Mouse (Mus musculus): ENCODE data around the gene Kndc1. TPM values are rescaled to one million over a fixed set of nuclear protein-coding genes. Genes with fewer than 3 reads are reported as not detected.

The Kndc1 gene
- polyA plus RNA-seq, 1 experiment from 2014 or later: 0.03 TPM

DNA sequence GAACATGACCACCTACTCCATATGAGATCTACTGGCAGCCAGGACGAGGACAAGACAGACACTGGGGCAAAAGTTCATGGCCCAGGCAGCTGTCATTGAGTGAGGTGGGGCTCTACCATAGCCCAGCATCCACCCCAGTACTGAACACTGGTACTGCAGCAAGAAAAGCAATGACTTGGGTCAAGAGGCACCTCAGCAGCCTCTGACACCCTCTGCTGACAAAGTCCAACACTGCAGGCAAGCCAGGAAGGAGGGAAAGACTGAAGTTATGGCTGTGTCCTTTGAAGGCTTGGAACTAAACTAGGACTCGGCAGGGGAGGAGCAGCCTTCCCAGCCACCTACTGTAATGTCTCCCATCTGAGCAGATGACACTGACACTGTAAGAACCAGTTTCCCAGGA, 30.2 kb upstream of the Kndc1 start:
- WGBS (ENCODE audit: insufficient replicate concordance): 35% methylated on average over 2 of the region's 2 CpGs

DNA sequence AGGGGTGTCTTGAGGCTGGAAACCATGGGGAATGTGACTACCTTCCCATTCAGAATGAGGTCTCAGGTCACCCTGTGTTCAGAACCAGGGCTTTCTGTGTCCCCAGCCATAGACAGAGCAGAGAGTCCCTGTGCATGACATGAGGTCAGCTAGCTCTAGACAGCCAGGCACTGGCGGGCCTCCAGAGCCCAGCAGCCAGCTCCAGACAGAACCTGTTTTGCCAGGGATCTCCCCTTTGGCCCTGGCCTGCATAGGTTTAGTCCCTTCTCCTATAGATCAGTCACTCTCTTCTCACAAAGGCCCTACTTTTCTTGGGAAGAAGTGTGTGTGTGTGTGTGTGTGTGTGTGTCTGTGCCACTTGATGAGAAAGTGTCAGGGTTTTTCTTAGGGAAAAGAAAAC, 29.6 kb upstream of the Kndc1 start:
- H3K9me3 ChIP-seq (replicated peaks; ENCODE audit: control insufficient read depth, low read length): no peaks in the 10 kb centered on the region
- no peak overlapping the region for H3K4me2 ChIP-seq
- no peak overlapping the region for H3K9ac ChIP-seq (ENCODE audit: low read depth, low read length)
- H3K4me1 ChIP-seq (ENCODE audit: control insufficient read depth, insufficient read depth, low read length): no peaks in the 10 kb centered on the region
- 52% methylated on average over 1 of the region's 1 CpGs for WGBS (ENCODE audit: insufficient replicate concordance)
- H3K4me3 ChIP-seq (ENCODE audit: low read depth, low read length): no peak overlapping the region
- no peaks in the 10 kb centered on the region for H3K36me3 ChIP-seq (ENCODE audit: control insufficient read depth, insufficient read depth, low read length)
- no peaks in the 10 kb centered on the region for H3K27me3 ChIP-seq (ENCODE audit: control insufficient read depth, insufficient read depth, low read length)
- no peak overlapping the region for H3K27ac ChIP-seq (ENCODE audit: low read depth, low read length)
- no peak for ATAC-seq (replicated peaks; ENCODE audit: insufficient number of reproducible peaks, low FRiP score, low TSS enrichment)

More for the DNA sequence above, 30.2 kb upstream of the Kndc1 start:
- Histone ChIP-seq H3K27ac (ENCODE audit: low read depth, low read length) (no peak overlapping the region), H3K4me1 (ENCODE audit: control insufficient read depth, insufficient read depth, low read length) (no peaks in the 10 kb centered on the region), H3K4me3 (ENCODE audit: low read depth, low read length) (no peak overlapping the region), H3K36me3 (ENCODE audit: control insufficient read depth, insufficient read depth, low read length) (no peaks in the 10 kb centered on the region), H3K27me3 (ENCODE audit: control insufficient read depth, insufficient read depth, low read length) (no peaks in the 10 kb centered on the region), H3K4me2 (no peak overlapping the region), H3K9ac (ENCODE audit: low read depth, low read length) (no peak overlapping the region), H3K9me3 (replicated peaks; ENCODE audit: control insufficient read depth, low read length) (no peaks in the 10 kb centered on the region)
- no peak for ATAC-seq (replicated peaks; ENCODE audit: insufficient number of reproducible peaks, low FRiP score, low TSS enrichment)

DNA sequence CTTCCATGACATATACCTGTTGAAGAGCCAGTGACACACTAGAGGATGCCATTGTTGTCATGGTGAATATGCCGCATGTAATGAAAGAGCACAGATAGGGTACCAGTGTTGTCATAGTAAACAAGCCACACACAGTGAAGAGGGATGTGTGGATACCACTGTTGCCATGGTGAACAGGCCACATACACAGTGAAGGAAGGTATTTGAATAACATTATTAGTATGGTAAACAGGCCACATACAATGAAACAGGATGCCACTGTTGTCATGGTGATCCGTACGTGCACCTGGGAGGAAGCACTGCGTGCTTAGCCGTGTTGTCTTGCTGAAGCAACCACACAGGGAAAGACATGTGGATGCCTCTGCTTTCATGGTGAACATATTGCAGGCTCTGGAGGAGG, 23.5 kb upstream of the Kndc1 start:
- Histone ChIP-seq H3K4me1 (ENCODE audit: control insufficient read depth, insufficient read depth, low read length) (no peaks in the 10 kb centered on the region), H3K9ac (ENCODE audit: low read depth, low read length) (no peak overlapping the region), H3K4me2 (no peak overlapping the region), H3K27ac (ENCODE audit: low read depth, low read length) (no peak overlapping the region), H3K27me3 (ENCODE audit: control insufficient read depth, insufficient read depth, low read length) (no peaks in the 10 kb centered on the region), H3K9me3 (replicated peaks; ENCODE audit: control insufficient read depth, low read length) (no peaks in the 10 kb centered on the region), H3K4me3 (ENCODE audit: low read depth, low read length) (no peak overlapping the region), H3K36me3 (ENCODE audit: control insufficient read depth, insufficient read depth, low read length) (no peaks in the 10 kb centered on the region)
- 86% methylated on average over 5 of the region's 5 CpGs for WGBS (ENCODE audit: insufficient replicate concordance)
- ATAC-seq (replicated peaks; ENCODE audit: insufficient number of reproducible peaks, low FRiP score, low TSS enrichment): no peak

DNA sequence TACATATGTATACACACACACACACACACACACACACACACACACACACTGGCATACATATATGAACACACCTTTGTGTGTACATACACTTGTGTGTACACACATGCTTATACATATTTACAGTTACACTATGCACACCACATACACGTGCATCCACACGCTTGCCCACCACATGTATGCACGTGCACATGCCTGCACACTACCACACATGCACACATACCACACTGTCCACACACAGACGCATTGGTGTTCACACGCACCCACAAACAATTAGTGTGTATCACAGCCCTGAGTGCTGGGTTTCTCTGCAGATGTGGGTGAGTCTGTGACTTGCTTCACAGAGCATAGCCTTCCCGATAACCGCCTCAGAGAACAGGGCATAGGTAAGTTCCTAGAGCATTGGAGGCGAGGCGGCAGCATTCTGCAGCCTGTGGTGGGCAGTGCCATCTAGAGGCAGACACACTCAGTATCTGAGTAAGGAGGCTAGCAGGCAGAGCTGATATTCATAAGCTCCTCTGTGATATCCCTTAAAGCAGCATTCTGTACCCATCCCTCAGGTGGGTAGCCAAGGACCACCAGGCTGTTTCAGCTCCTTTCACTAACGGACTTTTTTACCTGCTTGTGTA, 17.2 kb upstream of the Kndc1 start:
- H3K27me3 ChIP-seq (ENCODE audit: control insufficient read depth, insufficient read depth, low read length): peaks cover 2% of the 10 kb centered on the region; the same call in 1 of the 2 replicates
- ATAC-seq (replicated peaks; ENCODE audit: insufficient number of reproducible peaks, low FRiP score, low TSS enrichment): no peak
- H3K27ac ChIP-seq (ENCODE audit: low read depth, low read length): no peak overlapping the region
- H3K36me3 ChIP-seq (ENCODE audit: control insufficient read depth, insufficient read depth, low read length): no peaks in the 10 kb centered on the region
- H3K4me3 ChIP-seq (ENCODE audit: low read depth, low read length): no peak overlapping the region
- no peak overlapping the region for H3K9ac ChIP-seq (ENCODE audit: low read depth, low read length)
- no peaks in the 10 kb centered on the region for H3K9me3 ChIP-seq (replicated peaks; ENCODE audit: control insufficient read depth, low read length)
- no peaks in the 10 kb centered on the region for H3K4me1 ChIP-seq (ENCODE audit: control insufficient read depth, insufficient read depth, low read length)
- WGBS (ENCODE audit: insufficient replicate concordance): 65% methylated on average over 10 of the region's 10 CpGs
- H3K4me2 ChIP-seq: no peak overlapping the region

DNA sequence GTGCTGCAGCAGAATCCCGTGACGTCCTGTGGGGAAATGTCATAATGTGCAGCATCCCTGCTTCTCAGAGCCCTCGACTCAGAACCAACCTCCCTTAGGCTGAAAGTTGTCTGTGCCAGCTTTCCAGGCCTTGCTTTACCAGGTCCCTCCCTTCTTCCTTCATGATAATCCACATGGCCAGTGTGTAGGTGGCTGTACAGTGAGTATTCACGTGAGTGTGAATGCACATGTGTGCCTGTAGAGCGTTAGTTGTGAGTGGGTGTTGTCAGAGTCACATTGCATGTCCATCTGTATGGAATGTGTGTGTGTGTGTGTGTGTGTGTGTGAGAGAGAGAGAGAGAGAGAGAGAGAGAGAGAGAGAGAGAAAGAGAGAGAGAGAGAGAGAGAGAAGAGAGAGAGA, 16.4 kb upstream of the Kndc1 start:
- 80% methylated on average over 5 of the region's 5 CpGs for WGBS (ENCODE audit: insufficient replicate concordance)
- no peaks in the 10 kb centered on the region for H3K9me3 ChIP-seq (replicated peaks; ENCODE audit: control insufficient read depth, low read length)
- no peak overlapping the region for H3K9ac ChIP-seq (ENCODE audit: low read depth, low read length)
- H3K4me2 ChIP-seq: no peak overlapping the region
- no peak overlapping the region for H3K4me3 ChIP-seq (ENCODE audit: low read depth, low read length)
- no peak for ATAC-seq (replicated peaks; ENCODE audit: insufficient number of reproducible peaks, low FRiP score, low TSS enrichment)
- H3K4me1 ChIP-seq (ENCODE audit: control insufficient read depth, insufficient read depth, low read length): no peaks in the 10 kb centered on the region
- peaks cover 2% of the 10 kb centered on the region; the same call in 1 of the 2 replicates for H3K27me3 ChIP-seq (ENCODE audit: control insufficient read depth, insufficient read depth, low read length)
- H3K36me3 ChIP-seq (ENCODE audit: control insufficient read depth, insufficient read depth, low read length): no peaks in the 10 kb centered on the region
- H3K27ac ChIP-seq (ENCODE audit: low read depth, low read length): no peak overlapping the region

DNA sequence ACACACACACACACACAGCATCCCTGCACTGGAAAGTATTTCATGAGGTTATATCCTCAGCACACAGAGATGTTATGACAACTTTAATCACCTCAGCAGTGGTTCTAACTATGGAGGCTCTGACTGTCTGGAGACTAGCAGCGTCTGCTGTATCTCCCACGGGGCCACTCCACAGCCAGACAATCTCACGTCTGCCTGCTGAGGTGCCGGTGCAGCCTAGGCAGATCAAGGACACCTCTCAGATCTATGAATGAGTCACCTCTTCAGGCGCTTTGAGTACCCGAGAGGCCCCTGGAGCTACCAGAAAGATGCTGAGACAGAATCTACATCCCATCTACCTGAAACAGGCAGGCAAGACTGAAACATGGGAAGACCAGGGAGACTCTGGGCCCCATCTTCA, 15.9 kb upstream of the Kndc1 start:
- Histone ChIP-seq H3K9ac (ENCODE audit: low read depth, low read length) (no peak overlapping the region), H3K9me3 (replicated peaks; ENCODE audit: control insufficient read depth, low read length) (no peaks in the 10 kb centered on the region), H3K4me2 (no peak overlapping the region), H3K4me3 (ENCODE audit: low read depth, low read length) (no peak overlapping the region), H3K4me1 (ENCODE audit: control insufficient read depth, insufficient read depth, low read length) (no peaks in the 10 kb centered on the region), H3K36me3 (ENCODE audit: control insufficient read depth, insufficient read depth, low read length) (no peaks in the 10 kb centered on the region), H3K27me3 (ENCODE audit: control insufficient read depth, insufficient read depth, low read length) (peaks cover 2% of the 10 kb centered on the region; the same call in 1 of the 2 replicates), H3K27ac (ENCODE audit: low read depth, low read length) (no peak overlapping the region)
- ATAC-seq (replicated peaks; ENCODE audit: insufficient number of reproducible peaks, low FRiP score, low TSS enrichment): no peak
- WGBS (ENCODE audit: insufficient replicate concordance): 38% methylated on average over 6 of the region's 6 CpGs

DNA sequence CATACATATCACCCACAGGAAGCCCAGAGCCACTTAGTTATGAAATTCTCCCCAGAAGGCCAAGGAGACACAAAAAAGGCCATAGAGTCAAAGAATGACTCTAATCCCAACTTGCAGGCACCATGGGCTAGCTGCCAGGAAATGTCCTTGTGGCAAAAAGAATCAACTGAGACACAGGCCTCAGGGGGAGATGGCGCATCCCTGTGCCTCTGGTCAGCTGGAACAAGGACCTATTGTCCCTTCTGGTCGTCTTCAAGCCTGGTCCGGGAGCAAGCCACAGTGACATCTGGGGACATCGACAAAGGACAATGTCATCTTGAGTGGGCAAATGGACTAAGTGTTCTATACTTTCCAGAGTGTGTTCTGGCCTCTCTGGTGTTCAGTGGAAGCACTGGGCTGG, 11.0 kb upstream of the Kndc1 start:
- Histone ChIP-seq H3K4me1 (ENCODE audit: control insufficient read depth, insufficient read depth, low read length) (no peaks in the 10 kb centered on the region), H3K27me3 (ENCODE audit: control insufficient read depth, insufficient read depth, low read length) (peaks cover 2% of the 10 kb centered on the region; the same call in 1 of the 2 replicates), H3K4me2 (no peak overlapping the region), H3K9me3 (replicated peaks; ENCODE audit: control insufficient read depth, low read length) (no peaks in the 10 kb centered on the region), H3K27ac (ENCODE audit: low read depth, low read length) (no peak overlapping the region), H3K4me3 (ENCODE audit: low read depth, low read length) (no peak overlapping the region), H3K36me3 (ENCODE audit: control insufficient read depth, insufficient read depth, low read length) (no peaks in the 10 kb centered on the region), H3K9ac (ENCODE audit: low read depth, low read length) (no peak overlapping the region)
- ATAC-seq (replicated peaks; ENCODE audit: insufficient number of reproducible peaks, low FRiP score, low TSS enrichment): no peak
- 78% methylated on average over 4 of the region's 4 CpGs for WGBS (ENCODE audit: insufficient replicate concordance)

DNA sequence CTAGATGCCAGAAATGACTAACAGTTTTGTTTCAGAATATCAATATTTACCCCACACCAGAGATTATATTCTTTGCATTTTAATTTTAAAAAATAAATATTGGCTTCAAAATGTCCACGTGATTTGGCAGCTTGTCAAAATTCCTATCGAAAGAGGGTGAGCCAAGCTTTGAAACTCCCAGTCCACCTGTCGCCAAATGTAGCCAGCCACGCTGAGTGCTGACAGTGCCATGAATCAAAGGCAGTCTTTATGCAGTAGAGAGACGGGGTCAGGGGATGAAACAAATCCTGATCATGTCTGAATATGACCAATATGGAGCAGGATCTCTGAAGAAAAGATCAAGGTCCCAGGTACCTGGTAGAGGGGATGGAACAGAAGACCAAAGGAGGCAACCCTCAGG, 2.7 kb upstream of the Kndc1 start:
- peaks cover 43% of the 10 kb centered on the region for H3K27me3 ChIP-seq (ENCODE audit: control insufficient read depth, insufficient read depth, low read length)
- H3K4me2 ChIP-seq: no peak overlapping the region
- no peak overlapping the region for H3K9ac ChIP-seq (ENCODE audit: low read depth, low read length)

DNA sequence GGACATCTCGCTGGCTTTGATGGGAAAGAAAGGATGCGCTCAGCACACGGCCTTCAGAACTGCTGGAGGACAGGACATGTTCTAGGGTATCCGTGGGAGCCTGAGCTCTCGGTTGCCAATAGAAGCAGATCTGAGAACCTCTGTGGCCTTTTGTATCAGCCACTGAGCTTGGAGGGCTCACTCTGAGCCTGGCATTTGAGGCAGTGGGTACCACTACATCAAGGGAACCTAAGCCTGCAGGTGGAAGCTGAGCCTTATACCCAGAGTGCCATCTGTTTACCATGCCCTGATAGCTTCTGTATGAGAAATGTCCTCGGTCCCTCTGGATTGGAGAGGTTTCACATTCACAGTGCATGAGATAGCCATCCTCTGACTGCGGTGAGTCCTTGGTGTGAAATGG, 1.8 kb downstream of the Kndc1 start:
- Histone ChIP-seq H3K27me3 (ENCODE audit: control insufficient read depth, insufficient read depth, low read length) (peaks cover 59% of the 10 kb centered on the region), H3K9ac (ENCODE audit: low read depth, low read length) (no peak overlapping the region), H3K4me3 (ENCODE audit: low read depth, low read length) (no peak overlapping the region), H3K27ac (ENCODE audit: low read depth, low read length) (no peak overlapping the region), H3K4me1 (ENCODE audit: control insufficient read depth, insufficient read depth, low read length) (no peaks in the 10 kb centered on the region), H3K9me3 (replicated peaks; ENCODE audit: control insufficient read depth, low read length) (no peaks in the 10 kb centered on the region), H3K36me3 (ENCODE audit: control insufficient read depth, insufficient read depth, low read length) (no peaks in the 10 kb centered on the region), H3K4me2 (no peak overlapping the region)
- ATAC-seq (replicated peaks; ENCODE audit: insufficient number of reproducible peaks, low FRiP score, low TSS enrichment): no peak
- 80% methylated on average over 7 of the region's 7 CpGs for WGBS (ENCODE audit: insufficient replicate concordance)

More for the DNA sequence above, 2.7 kb upstream of the Kndc1 start:
- H3K9me3 ChIP-seq (replicated peaks; ENCODE audit: control insufficient read depth, low read length): no peaks in the 10 kb centered on the region
- no peaks in the 10 kb centered on the region for H3K4me1 ChIP-seq (ENCODE audit: control insufficient read depth, insufficient read depth, low read length)
- H3K27ac ChIP-seq (ENCODE audit: low read depth, low read length): no peak overlapping the region
- WGBS (ENCODE audit: insufficient replicate concordance): 68% methylated on average over 5 of the region's 5 CpGs
- no peak overlapping the region for H3K4me3 ChIP-seq (ENCODE audit: low read depth, low read length)
- no peak for ATAC-seq (replicated peaks; ENCODE audit: insufficient number of reproducible peaks, low FRiP score, low TSS enrichment)
- no peaks in the 10 kb centered on the region for H3K36me3 ChIP-seq (ENCODE audit: control insufficient read depth, insufficient read depth, low read length)

All from heart, embryonic 11.5 days (tissue).